Mouse (Mus musculus): ENCODE measurements around the gene Cox5b. TPM values are rescaled to one million over a fixed set of nuclear protein-coding genes. Genes with fewer than 3 reads are reported as not detected.

The Cox5b gene
- total RNA-seq (2023) = 100 to 1,000 TPM; 237 to 244 TPM

GRCm38 (mm10) chr1:36691271-36692155 lies at the start of gene Cox5b:
Cox5b (plus strand) TSS chr1:36691449.

GRCm38 (mm10) chr1:36682620-36683355 lies 8.5 kb upstream of the Cox5b start, which contains the start of gene Fam178b:
Fam178b (minus strand) TSS chr1:36683183.

GRCm38 (mm10) chr1:36709854-36710280 lies 18.6 kb downstream of the Cox5b start, which contains the start of gene 4933424G06Rik:
4933424G06Rik (plus strand) TSS chr1:36710149.

GRCm38 (mm10) chr1:36714311-36714710 lies 23.1 kb downstream of the Cox5b start, which contains the start of gene Actr1b:
Actr1b (minus strand) TSS chr1:36714422.

Other genes starting within 250 kb of the Cox5b start
- 10 to 100 TPM; 37.5 to 39.6 TPM for gene Lman2l, start 246.2 kb upstream of the Cox5b start, total RNA-seq (2023)
- gene Cnnm4, start 219.8 kb upstream of the Cox5b start, total RNA-seq (2023) = 10 to 100 TPM; 38.2 to 39.4 TPM
- 10 to 100 TPM; 24.4 to 33.4 TPM for gene Cnnm3, start 179.6 kb upstream of the Cox5b start, total RNA-seq (2023)
- 1 to 10 TPM; 8.9 to 9.2 TPM for gene Ankrd23, start 154.6 kb upstream of the Cox5b start, total RNA-seq (2023)
- not detected for gene Gm42417, start 152.0 kb upstream of the Cox5b start, total RNA-seq (2023)
- gene Ankrd39, start 144.0 kb upstream of the Cox5b start, total RNA-seq (2023) = 10 to 100 TPM in 1 of 2 experiments, 1 to 10 TPM in 1; 9.2 to 13.0 TPM
- 1 to 10 TPM; 3.8 to 4.4 TPM for gene Sema4c, start 133.1 kb upstream of the Cox5b start, total RNA-seq (2023)
- gene Fam178b, start 8.3 kb upstream of the Cox5b start, total RNA-seq (2023) = not detected
- gene 4933424G06Rik, start 18.7 kb downstream of the Cox5b start, total RNA-seq (2023) = not detected
- gene Actr1b, start 23.0 kb downstream of the Cox5b start, total RNA-seq (2023) = 10 to 100 TPM; 51.0 to 60.8 TPM
- gene Zap70, start 70.3 kb downstream of the Cox5b start, total RNA-seq (2023) = 1 to 10 TPM; 1.4 to 2.7 TPM